21 mouse cellular contexts compared by ENCODE assay signal in genomic region chr2:146266539-146266938, GRCm38 (mm10). TPM values are rescaled to one million over a fixed set of nuclear protein-coding genes. Genes with fewer than 3 reads are reported as not detected.
DNase-seq lines count a peak whose midpoint lies in the region; TF ChIP-seq lines count a peak whose summit lies in the region.
"Had no signal": no experiment of that assay in that cellular context is flagged by ENCODE, and none has a peak within 500 bp of the region (broad histone marks: within the 10 kb centered on the region; RNA-seq: fewer than 3 reads in every experiment).

No protein-coding gene starts in this region.

- H3K79me2 ChIP-seq in liver, adult 2 months (ENCODE audit: control insufficient read depth, insufficient read depth, low read length): no peaks in the 10 kb centered on the region
- no peaks in the 10 kb centered on the region for H3K79me2 ChIP-seq in CH12.LX (replicated peaks; ENCODE audit: control insufficient read depth, extremely low read depth, insufficient read depth, poor library complexity, severe bottlenecking)

- TF ChIP-seq RAD21 in CH12.LX (IDR thresholded peaks at IDR 0.05; ENCODE audit: low read depth, low read length): no peak

- in situ Hi-C loops in CH12.LX (cut with MboI; ENCODE audit: low pct_ligation_motif_present, low pct_unique_long_range_greater_than_20kb, low sequenced_read_pairs): loop anchor here (10.0 kb wide), 1 partner anchor 148 kb away; no protein-coding TSS in a partner anchor

- 0 out of 2 replicates have a peak overlapping the region, but pooled peaks have one; percentile 7 for H3K4me2 ChIP-seq in CH12.LX (ENCODE audit: insufficient read depth, low read depth, poor library complexity, severe bottlenecking)
- H3K4me2 ChIP-seq: embryonic facial prominence, embryonic 12.5 days; forebrain, embryonic 12.5 days had no signal

- WGBS in liver, adult 2 months: 53% methylated on average over 3 of the region's 3 CpGs
- 87% methylated on average over 3 of the region's 3 CpGs for WGBS in heart, embryonic 10.5 days

- no peak overlapping the region for H3K9ac ChIP-seq in liver, adult 2 months (ENCODE audit: low read depth, low read length)
- H3K9ac ChIP-seq in CH12.LX (ENCODE audit: insufficient read depth, low read depth): no peak overlapping the region
- H3K9ac ChIP-seq: embryonic facial prominence, embryonic 12.5 days; forebrain, embryonic 12.5 days had no signal

- dilution Hi-C loops in CH12.LX (cut with MboI; ENCODE audit: extremely low pct_ligation_motif_present, extremely low pct_unique_long_range_greater_than_20kb, low sequenced_read_pairs): no loop called here

- H3K4me1 ChIP-seq in liver, adult 2 months (ENCODE audit: control insufficient read depth, insufficient read depth, low read length): no peaks in the 10 kb centered on the region
- H3K4me1 ChIP-seq in CH12.LX (ENCODE audit: control insufficient read depth in 1 of 2, insufficient read depth in 2 of 2): peaks cover 17 to 75% of the 10 kb centered on the region in 2 experiments
- H3K4me1 ChIP-seq in heart, embryonic 10.5 days: peaks cover 4% of the 10 kb centered on the region; the same call in 1 of the 2 replicates

- H3K9me3 ChIP-seq in CH12.LX (replicated peaks; ENCODE audit: low read length): no peaks in the 10 kb centered on the region
- no peaks in the 10 kb centered on the region for H3K9me3 ChIP-seq in heart, embryonic 10.5 days
- H3K9me3 ChIP-seq: embryonic facial prominence, embryonic 10.5 days; embryonic facial prominence, embryonic 12.5 days; forebrain, embryonic 10.5 days; forebrain, embryonic 12.5 days; G1E had no signal

- no peak for TF ChIP-seq POLR2A in liver, adult 2 months (IDR thresholded peaks at IDR 0.05; ENCODE audit: extremely low read depth, insufficient read depth, low read length)
- TF ChIP-seq POLR2A in CH12.LX (IDR thresholded peaks at IDR 0.05; ENCODE audit: low read depth, low read length): no peak

- H3K36me3 ChIP-seq in liver, adult 2 months (ENCODE audit: control insufficient read depth, insufficient read depth, low read length): peaks cover 7% of the 10 kb centered on the region; the same call in 1 of the 2 replicates
- peaks cover 0 to 18% of the 10 kb centered on the region in 2 experiments for H3K36me3 ChIP-seq in CH12.LX (replicated peaks in 1 of 2; ENCODE audit: control insufficient read depth in 1 of 2, insufficient read depth in 1 of 2, low read length in 1 of 2)
- no peaks in the 10 kb centered on the region for H3K36me3 ChIP-seq in heart, embryonic 10.5 days
- H3K36me3 ChIP-seq: embryonic facial prominence, embryonic 10.5 days; embryonic facial prominence, embryonic 12.5 days; forebrain, embryonic 12.5 days had no signal

- H3K27ac ChIP-seq in liver, adult 2 months (replicated peaks; ENCODE audit: insufficient read depth, low read depth, low read length): no peak overlapping the region
- no peak overlapping the region for H3K27ac ChIP-seq in CH12.LX (ENCODE audit: insufficient read depth, low read depth)
- H3K27ac ChIP-seq in heart, embryonic 10.5 days: no peak overlapping the region
- H3K27ac ChIP-seq: embryonic facial prominence, embryonic 10.5 days; embryonic facial prominence, embryonic 12.5 days; forebrain, embryonic 10.5 days; forebrain, embryonic 12.5 days had no signal

- TF ChIP-seq CTCF in liver, adult 2 months (IDR thresholded peaks at IDR 0.05; ENCODE audit: low read depth, low read length): no peak
- TF ChIP-seq CTCF in CH12.LX (conservative IDR thresholded peaks at IDR 0.05 in 1 of 2, IDR thresholded peaks at IDR 0.05 in 1 of 2; ENCODE audit: low read depth in 2 of 2, low read length in 2 of 2): no peak

- peak; percentile 99 for TF ChIP-seq EP300 in CH12.LX (IDR thresholded peaks at IDR 0.05; ENCODE audit: low read length)

- peak; percentile 12 for DNase-seq in liver, adult 2 months (ENCODE audit: extremely low read depth, low read depth, low spot score)
- DNase-seq in liver (no peak), CH12.LX (ENCODE audit: extremely low read depth) (peak; percentile 65), adipocyte (ENCODE audit: low spot score) (peak; percentile 56)
- no peak for DNase-seq in urinary bladder, postnatal 10 days (ENCODE audit: low spot score)
- no peak for DNase-seq in heart, embryonic 10.5 days (ENCODE audit: low spot score)
- no peak for DNase-seq in frontal cortex, postnatal 36 days (ENCODE audit: low spot score in 2 of 2)
- DNase-seq: adrenal gland, adult 8-10 months; adrenal gland, postnatal 14 days; adrenal gland, postnatal 36 days; cerebellum, adult 11-12 months; cerebellum, adult 2 months; cerebellum, adult 9-10 months; cerebellum, postnatal 10 days; cerebellum, postnatal 25 days had no signal

- H3K27me3 ChIP-seq in liver, adult 2 months (ENCODE audit: control insufficient read depth, insufficient read depth, low read length): no peaks in the 10 kb centered on the region
- no peaks in the 10 kb centered on the region for H3K27me3 ChIP-seq in CH12.LX (replicated peaks)
- no peaks in the 10 kb centered on the region for H3K27me3 ChIP-seq in heart, embryonic 10.5 days (ENCODE audit: insufficient read depth, poor library complexity, severe bottlenecking)
- H3K27me3 ChIP-seq: embryonic facial prominence, embryonic 12.5 days had no signal

- no peak overlapping the region for H3K4me3 ChIP-seq in liver, adult 2 months (ENCODE audit: insufficient read depth, low read depth, low read length)
- no peak overlapping the region for H3K4me3 ChIP-seq in CH12.LX (replicated peaks in 1 of 3; ENCODE audit: low read depth in 2 of 3, low read length in 2 of 3, poor library complexity in 1 of 3)
- no peak overlapping the region for H3K4me3 ChIP-seq in heart, embryonic 10.5 days
- H3K4me3 ChIP-seq: embryonic facial prominence, embryonic 10.5 days; embryonic facial prominence, embryonic 12.5 days; forebrain, embryonic 10.5 days; forebrain, embryonic 12.5 days had no signal

TF ChIP-seq in CH12.LX, 34 proteins besides CTCF, POLR2A, EP300 and RAD21 (continues in another document):
- TF ChIP-seq MAX (IDR thresholded peaks at IDR 0.05; ENCODE audit: low read length) (0 out of 2 replicates have a peak, but pooled peaks have one; percentile 32), CHD2 (IDR thresholded peaks at IDR 0.05; ENCODE audit: low read length) (peak; percentile 83), MAFK (IDR thresholded peaks at IDR 0.05; ENCODE audit: insufficient replicate concordance, low read length) (peak; percentile 87; the same call in 1 of the 2 replicates), NRF1 (IDR thresholded peaks at IDR 0.05; ENCODE audit: low read depth, low read length) (no peak), MAZ (IDR thresholded peaks at IDR 0.05; ENCODE audit: low read depth, low read length) (peak; percentile 76), MYC (IDR thresholded peaks at IDR 0.05; ENCODE audit: low read depth, low read length) (no peak), JUND (conservative IDR thresholded peaks at IDR 0.05; ENCODE audit: low read depth, low read length) (peak; percentile 98), TBP (conservative IDR thresholded peaks at IDR 0.05; ENCODE audit: low read depth, low read length) (no peak), KAT2A (IDR thresholded peaks at IDR 0.05; ENCODE audit: insufficient replicate concordance, low read length) (0 out of 2 replicates have a peak, but pooled peaks have one; percentile 19), ZNF384 (IDR thresholded peaks at IDR 0.05; ENCODE audit: low read depth, low read length) (peak; percentile 60), RCOR1 (conservative IDR thresholded peaks at IDR 0.05; ENCODE audit: low read depth, low read length) (peak; percentile 98), ZC3H11A (IDR thresholded peaks at IDR 0.05; ENCODE audit: low read depth, low read length) (no peak), USF2 (conservative IDR thresholded peaks at IDR 0.05; ENCODE audit: low read depth, low read length) (no peak), MXI1 (IDR thresholded peaks at IDR 0.05; ENCODE audit: low read depth, low read length) (0 out of 2 replicates have a peak, but pooled peaks have one; percentile 53), POLR2AphosphoS2 (IDR thresholded peaks at IDR 0.05; ENCODE audit: low read depth, low read length) (no peak), E2F4 (IDR thresholded peaks at IDR 0.05; ENCODE audit: insufficient replicate concordance, low read depth, low read length) (no peak), JUN (IDR thresholded peaks at IDR 0.05; ENCODE audit: insufficient read depth, low read depth, low read length) (peak; percentile 96), IRF4 (IDR thresholded peaks at IDR 0.05; ENCODE audit: low read depth, low read length) (peak; percentile 98), ETS1 (conservative IDR thresholded peaks at IDR 0.05; ENCODE audit: low read depth, low read length) (peak; percentile 96), GABPA (IDR thresholded peaks at IDR 0.05; ENCODE audit: insufficient replicate concordance, low read depth, low read length) (no peak), MEF2A (IDR thresholded peaks at IDR 0.05; ENCODE audit: borderline replicate concordance, low read depth, low read length) (peak; percentile 81; the same call in 1 of the 2 replicates), PAX5 (IDR thresholded peaks at IDR 0.05; ENCODE audit: low read length) (no peak), ZKSCAN1 (IDR thresholded peaks at IDR 0.05; ENCODE audit: borderline replicate concordance, low read depth, low read length) (no peak), SIN3A (IDR thresholded peaks at IDR 0.05; ENCODE audit: low read length) (peak; percentile 72; the same call in 1 of the 2 replicates), ELF1 (IDR thresholded peaks at IDR 0.05; ENCODE audit: low read depth, low read length) (no peak), HCFC1 (IDR thresholded peaks at IDR 0.05; ENCODE audit: low read depth, low read length) (peak; percentile 24; the same call in 1 of the 2 replicates), NELFE (IDR thresholded peaks at IDR 0.05; ENCODE audit: low read depth, low read length) (no peak), TCF12 (IDR thresholded peaks at IDR 0.05; ENCODE audit: low read depth, low read length) (peak; percentile 86), SMC3 (IDR thresholded peaks at IDR 0.05; ENCODE audit: low read depth, low read length) (0 out of 2 replicates have a peak, but pooled peaks have one; percentile 1), BHLHE40 (IDR thresholded peaks at IDR 0.05; ENCODE audit: low read depth, low read length) (peak; percentile 99), ZMIZ1 (IDR thresholded peaks at IDR 0.05; ENCODE audit: low read depth, low read length) (no peak), CHD1 (IDR thresholded peaks at IDR 0.05; ENCODE audit: low read depth, low read length) (no peak)

RNA-seq across cellular contexts. Expression of gene Insm1, which starts 44.8 kb away (rescaled TPM):
- not detected in 2 replicates for total RNA-seq in liver, adult 2 months (2014; rRNA removed)
- 0.04 TPM in 1 of 2 replicates, not detected in the other for polyA plus RNA-seq in liver, adult 2 months (2012; rRNA removed)
- total RNA-seq in CH12.LX (2012; rRNA removed) (not detected in 2 replicates), CH12.LX (2014; rRNA removed) (not detected in 2 replicates)
- not detected in 2 replicates for polyA plus RNA-seq in CH12.LX (2012; ENCODE audit: insufficient read length, low read depth)
- polyA plus RNA-seq in heart, embryonic 10.5 days (2016; fragmentation: Nextera tagmentation; extraction: Ambion mirVana): 0.04 and 0.05 TPM in 2 replicates
- polyA plus RNA-seq: C2C12, G1E had no signal

Comparison
In these comparisons a context has a peak if more than half of its experiments do, and no peak if none do; other contexts are left out.
1. DNase-seq: peak in liver, adult 2 months (single experiment), CH12.LX (single experiment) and adipocyte (single experiment); none in liver (single experiment), urinary bladder, postnatal 10 days (single experiment), heart, embryonic 10.5 days (single experiment) and frontal cortex, postnatal 36 days (0 of 2).